Mouse (Mus musculus): Measurements from ENCODE around the gene Slc2a1.

Slc2a1 gene

DNA sequence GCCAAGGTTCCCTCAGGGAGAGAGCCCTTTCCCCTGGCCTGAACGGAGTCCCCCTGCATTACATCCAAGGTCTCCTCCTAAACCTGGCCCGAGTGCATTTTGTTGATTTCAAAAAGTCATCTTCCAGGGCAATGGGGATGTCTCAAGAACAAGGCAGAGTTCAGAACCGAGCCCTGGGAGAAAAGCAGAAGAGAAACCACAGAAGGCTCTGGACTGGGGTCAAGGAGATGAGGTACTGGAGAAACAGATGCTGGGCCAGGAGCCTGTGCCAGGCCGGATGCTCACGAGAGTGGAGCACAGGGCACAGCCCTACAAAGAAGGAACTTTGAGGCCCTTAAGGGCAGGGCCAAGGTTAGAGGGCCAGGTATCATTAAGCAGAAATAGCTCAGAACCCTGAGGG, 69.2 kb downstream of the Slc2a1 start:
- DNase-seq (ENCODE audit: low read depth, low spot score): no peak

DNA sequence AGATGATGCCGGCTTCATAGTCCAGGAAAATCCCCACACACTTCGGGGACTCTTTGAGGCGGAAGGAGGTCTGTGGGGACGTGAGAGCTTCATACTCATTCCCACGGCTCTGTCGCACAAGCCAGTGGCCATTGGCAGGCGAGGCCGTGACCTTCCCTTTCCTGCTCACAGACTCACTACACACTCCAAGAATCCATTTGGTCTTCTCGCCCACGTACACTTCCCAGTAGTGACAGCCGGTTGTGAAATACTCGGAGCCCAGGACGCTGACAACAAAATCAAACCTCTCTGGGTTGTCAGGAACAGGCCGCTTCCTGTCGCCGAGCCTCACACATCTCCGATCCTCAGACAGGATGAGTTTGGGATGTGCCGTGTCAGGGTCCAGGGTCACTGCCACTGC, 69.8 kb downstream of the Slc2a1 start:
- DNase-seq (ENCODE audit: low read depth, low spot score): no peak

DNA sequence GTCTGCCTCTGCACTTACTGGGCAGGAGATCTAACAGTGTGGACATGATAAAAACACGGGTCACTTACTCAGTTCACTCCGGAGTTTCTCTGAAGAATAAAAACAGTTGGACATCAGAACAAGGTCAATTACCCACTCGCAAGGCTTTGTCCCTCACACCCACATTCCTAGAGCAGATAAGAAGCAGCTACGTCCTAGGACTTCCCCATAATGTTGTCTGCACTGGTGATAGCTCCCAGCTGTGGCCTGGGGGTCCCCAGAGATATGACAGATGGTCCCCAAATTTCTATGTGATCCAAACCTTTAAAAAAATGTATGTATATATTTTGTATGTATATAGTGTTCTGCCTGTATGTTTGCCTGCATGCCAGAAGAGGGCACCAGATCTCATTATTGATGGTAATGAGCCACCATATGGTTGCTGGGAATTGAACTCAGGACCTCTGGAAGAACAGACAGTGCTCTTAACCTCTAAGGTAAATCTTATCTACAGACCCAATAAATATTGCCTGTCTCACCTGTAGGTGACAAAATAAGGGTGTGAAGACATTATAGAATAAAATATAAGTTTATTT, 71.7 kb downstream of the Slc2a1 start:
- no peak for DNase-seq (ENCODE audit: low read depth, low spot score)

DNA sequence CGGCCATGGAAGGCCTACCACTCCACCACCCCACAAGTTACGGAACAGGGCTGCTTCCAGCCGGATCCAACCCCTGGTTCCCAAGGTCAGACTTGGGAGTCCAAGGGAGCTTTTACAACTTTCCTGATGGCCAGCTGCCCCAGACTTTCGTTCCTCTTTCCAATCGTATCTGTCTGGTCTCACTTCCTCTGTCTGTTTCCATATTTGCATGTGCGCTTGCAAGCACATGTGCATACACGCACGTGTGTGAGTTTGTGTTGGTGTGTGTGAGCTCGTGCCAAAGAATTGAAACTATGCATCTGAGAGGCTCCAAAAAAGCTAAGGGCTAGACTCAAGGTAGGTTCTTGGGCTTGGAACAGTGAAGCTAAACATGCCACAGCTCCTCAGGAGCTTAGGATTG, 72.9 kb downstream of the Slc2a1 start:
- DNase-seq (ENCODE audit: low read depth, low spot score): no peak

DNA sequence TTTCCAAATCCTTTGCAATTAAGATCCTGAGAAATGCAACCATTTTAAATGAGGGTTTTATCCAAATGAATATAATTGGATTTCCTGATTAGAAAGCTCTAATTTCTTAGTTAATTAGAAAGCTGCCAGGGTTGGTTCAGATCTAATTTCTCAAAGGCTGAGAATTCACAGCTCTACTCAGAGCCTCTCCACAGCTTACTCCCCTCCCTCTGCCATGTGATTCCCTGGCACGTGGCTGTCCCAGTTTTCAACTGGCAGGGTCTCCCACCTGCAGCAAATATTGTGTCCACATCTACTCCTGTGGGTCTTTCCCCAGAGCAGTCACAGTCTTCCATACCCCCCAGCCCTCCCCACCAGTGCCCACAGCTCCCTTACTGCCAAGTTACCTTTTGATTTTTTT, 75.0 kb downstream of the Slc2a1 start:
- DNase-seq (ENCODE audit: low read depth, low spot score): no peak

DNA sequence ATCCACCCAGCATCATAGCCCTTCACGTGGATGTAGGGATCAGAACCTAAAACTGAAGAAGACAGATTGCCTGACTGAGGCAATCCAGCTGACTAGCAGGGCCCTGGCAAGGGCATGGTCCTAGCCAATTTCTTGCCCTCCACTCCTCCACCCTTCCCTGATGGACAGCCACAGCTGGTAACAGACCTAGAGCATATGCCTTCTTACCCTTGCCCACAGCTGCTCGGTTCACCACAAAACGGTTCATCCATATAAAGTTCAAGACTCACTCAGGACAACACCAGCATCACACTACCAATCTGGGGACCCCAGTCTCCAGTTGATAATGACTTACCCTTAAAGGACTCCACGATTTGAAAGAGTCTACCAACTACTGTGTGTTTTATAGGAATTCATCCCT, 77.3 kb downstream of the Slc2a1 start:
- DNase-seq (ENCODE audit: low read depth, low spot score): no peak

Measured in WW6 (cell line).